Mouse (Mus musculus) heart, adult 2 months (tissue): ENCODE data around the gene Gas6.

ENCODE experiments used
- CTCF ChIP-seq: fragments of 200-600 bp; IDR thresholded peaks from 2 replicates; pipeline ENCODE4 v1.8.1; 2022; ENCODE audit warnings: antibody characterized with exemption, mild to moderate bottlenecking, moderate library complexity
- EP300 ChIP-seq: fragments of 200-500 bp; IDR thresholded peaks from 2 replicates; pipeline ENCODE4 v1.6.1; 2011; ENCODE audit warnings: low read depth, low read length, control low read depth; ENCODE audit not compliant: insufficient read depth

GRCm38 (mm10) chr8:13521392-13521791 is 27.1 kb upstream of the Gas6 start:
- TF ChIP-seq CTCF (no peak), EP300 (no peak)
